Mouse (Mus musculus) megakaryocyte, embryonic 14.5 days (primary cell): ENCODE data around the gene Cygb.

ENCODE experiments used
- FLI1 ChIP-seq: IDR thresholded peaks from 2 replicates; pipeline ENCODE4 v1.6.1; 2012; ENCODE audit warnings: low read length, inconsistent platforms, mixed read lengths
- GATA1 ChIP-seq: IDR thresholded peaks from 3 replicates; pipeline ENCODE4 v1.6.1; 2012; ENCODE audit warnings: mixed read lengths, low read length, inconsistent platforms, borderline replicate concordance

DNA sequence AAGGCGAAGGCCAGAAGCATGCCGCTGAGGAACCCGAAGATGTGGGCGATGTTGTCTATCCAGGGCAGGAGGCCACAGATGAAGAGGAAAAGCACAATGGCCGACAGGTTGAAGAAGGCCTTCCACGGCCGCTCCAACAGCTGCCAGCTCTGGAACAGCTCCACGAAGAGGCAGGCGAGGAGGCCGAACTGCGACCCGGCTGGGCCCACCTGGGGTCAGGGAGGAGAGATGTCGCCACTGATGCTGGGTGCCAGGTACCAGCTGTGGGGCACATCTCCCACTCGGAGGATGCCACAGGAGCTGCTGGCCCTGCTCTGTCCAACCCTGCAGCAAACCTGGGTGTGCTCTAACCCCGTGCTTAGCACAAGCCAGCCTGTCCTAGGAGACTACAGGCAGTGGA is 54.9 kb downstream of the Cygb start:
- no peak for TF ChIP-seq GATA1
- TF ChIP-seq FLI1, result no peak
